Mouse (Mus musculus): ENCODE results near the gene Idh1. TPM values are rescaled to one million over a fixed set of nuclear protein-coding genes. Genes with fewer than 3 reads are reported as not detected.
"Not testable (repeated sequence)": the region's sequence is repeated elsewhere in the genome, so short reads cannot be mapped to it uniquely, and the experiment has no call there.

Idh1 gene
- 10 to 100 TPM in 1 of 3 experiments, 1 to 10 TPM in 2; 6.3 to 13.0 (median 9.4) TPM for polyA plus RNA-seq (2017; shearing (Covaris generic))

DNA sequence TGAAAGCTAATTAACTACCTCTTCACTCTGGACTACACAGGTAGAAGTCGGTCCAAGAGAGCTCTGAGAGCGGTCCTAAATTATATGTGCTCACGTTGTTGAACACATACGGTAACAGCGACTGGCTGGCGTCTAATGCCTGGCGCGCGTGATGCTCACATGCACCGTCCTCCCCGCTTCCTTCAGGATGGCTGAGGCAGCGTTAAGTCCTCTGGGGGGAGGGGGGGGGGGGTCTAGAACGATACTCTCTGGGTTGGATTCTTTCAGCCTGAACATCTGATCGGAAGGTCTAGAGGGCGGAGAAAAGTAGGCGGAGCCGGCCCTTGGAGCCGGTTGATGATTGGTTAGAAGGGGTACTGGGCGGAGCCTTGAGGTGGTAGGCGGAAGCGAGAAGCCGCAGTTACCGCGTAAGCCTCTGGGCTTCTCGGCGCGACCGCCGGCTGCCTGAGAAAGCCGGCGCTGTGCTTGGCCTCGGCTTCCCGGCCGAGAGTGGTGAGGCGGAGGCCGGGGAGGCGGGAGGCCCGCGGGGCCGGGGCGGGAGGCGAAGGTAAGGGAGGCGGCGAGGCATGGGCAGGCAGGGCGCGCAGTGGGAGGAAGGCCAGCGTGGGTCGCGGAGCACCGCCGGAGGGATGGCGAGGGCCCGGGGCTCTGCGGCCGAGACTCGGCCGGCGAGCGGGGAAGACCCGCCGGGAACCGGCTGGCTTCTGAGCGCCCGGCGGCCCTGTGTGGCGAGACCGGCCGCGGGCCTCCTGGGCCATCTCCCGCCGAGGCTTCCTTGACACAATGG lies at the start of gene Idh1, which contains the start of gene Pikfyve:
Gene Idh1 (minus strand): TSS at position 214 of the 787 bp plus-strand sequence.
Gene Pikfyve (plus strand): TSS at position 397 of the 787 bp plus-strand sequence.
- peak; percentile 99 for ATAC-seq

DNA sequence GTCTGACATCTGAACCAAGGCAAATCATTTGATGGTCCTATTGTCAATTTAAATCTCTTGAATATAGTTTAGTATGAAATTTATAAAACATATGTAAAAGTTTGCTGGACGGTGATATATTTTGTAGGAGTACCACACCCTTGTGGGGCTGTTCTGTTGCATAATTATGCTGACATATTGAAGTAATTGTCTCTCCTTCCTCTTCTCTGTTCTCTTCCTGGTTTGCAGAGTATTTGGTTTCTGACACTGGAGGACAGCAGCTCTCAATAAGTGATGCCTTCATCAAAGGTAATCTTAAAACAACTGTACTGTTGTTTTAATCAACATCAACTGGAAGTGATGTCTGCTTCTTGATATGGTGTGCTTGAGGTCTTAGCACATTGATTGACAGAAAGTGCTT lies 44.3 kb upstream of the Idh1 start:
- no peak for ATAC-seq

DNA sequence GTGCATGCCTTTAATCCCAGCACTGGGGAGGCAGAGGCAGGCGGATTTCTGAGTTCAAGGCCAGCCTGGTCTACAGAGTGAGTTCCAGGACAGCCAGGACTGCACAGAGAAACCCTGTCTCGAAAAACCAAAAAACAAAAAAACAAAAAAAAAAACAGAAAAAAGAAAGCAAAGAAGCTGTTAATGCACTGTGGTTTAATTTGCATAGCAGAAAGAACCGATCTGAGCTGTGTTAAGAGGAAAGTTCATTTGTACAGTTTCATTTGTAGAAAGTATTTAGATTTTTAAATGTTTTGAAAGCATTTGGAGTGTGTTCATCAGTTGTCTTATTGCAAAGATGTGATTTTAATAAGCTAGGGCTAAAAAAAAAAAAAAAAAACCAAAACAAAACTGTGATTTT lies 43.5 kb upstream of the Idh1 start:
- not testable (repeated sequence) for ATAC-seq

DNA sequence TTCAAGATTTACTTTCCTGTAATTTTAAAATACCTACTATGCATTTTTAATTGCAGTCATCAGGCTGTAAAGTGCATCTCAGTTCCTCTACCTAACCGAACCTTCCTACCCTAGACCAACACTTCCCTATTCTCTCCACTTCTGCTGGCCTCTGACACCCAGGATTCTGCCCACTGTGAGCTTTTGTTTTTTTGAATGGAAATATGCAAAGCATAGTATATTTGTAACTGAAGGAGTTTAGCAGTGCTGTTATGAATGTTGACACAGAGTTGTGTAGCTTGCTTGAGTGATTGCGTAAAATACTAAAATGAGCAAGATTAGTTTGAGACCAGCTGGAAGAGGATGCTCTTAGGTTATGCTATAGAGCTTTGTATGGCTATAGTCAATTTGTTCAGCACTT lies 41.4 kb upstream of the Idh1 start:
- ATAC-seq = no peak

DNA sequence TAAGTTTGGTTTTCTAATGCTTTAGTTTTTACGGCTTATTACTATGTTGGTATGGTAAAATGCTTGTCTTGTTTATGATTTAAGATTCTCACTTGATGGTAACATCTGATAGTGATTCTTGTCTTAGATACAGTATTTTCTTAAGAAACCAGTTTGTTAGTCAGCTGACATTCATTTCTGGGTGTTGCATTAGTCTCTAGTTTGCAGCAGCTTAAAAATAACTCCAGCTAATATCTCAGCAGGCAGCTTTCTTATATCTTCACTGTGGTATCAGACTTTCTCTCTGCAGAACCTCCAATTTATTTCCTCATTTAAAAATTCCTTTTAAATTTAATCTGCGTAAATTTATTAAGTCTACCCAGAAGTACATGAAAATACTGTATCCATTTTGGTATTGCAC lies 37.4 kb upstream of the Idh1 start:
- no peak for ATAC-seq

DNA sequence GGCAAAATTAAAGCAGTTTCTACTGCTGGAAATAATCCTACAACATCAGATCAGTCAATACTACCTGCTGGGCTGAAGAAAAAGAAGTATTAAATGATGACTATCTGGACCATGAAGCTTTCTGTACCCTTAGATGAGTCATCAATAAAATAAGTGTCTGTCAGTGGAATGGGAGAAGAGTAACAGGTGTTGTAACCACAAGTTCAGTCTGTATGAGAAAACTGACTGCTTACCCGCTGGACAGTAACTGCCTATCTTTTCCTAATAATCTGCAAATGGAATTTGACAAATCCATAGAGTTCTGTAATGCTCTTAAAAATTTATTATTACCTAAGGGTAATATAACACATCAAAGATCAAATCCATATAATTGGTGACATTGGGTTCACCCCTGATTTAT lies 31.7 kb upstream of the Idh1 start:
- no peak for ATAC-seq

DNA sequence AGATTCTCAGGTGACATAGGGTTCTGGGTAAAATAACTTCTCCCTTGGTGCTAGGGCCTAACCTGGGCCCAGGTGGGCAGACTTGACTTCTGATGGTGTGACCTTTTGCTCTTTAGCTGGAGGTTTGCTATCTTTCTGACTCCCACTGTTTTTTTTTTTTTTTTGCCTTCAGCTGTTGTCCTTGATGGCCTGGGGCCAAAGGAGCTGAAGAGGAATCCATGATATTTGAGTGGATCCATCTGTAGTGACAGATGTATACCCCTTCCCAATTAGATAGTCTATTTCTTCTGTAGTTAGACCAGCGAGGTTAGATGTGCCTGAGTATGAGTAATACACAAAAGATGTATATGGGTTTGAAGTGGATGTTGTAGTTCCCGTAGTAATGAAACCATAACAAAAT lies 31.3 kb upstream of the Idh1 start:
- no peak for ATAC-seq

DNA sequence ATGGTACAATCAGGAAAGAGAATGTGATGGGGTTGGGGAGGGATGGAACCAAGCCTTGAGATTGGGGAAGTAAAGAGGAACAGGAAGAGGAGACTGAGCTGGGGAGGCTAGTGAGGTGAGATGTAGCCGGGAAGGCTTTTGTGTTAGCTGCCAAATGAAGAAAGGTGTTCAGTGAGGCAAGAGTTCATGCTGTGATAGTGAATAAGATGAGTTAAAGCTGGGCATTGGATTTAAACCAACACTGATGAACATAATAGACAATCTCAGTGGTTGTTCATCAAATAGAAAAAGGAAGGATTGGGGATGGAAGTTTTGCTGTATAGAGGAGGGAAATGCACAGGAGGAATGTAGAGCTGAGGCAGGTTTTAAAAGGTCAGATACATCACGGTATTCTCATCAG lies 26.9 kb upstream of the Idh1 start:
- ATAC-seq = no peak

DNA sequence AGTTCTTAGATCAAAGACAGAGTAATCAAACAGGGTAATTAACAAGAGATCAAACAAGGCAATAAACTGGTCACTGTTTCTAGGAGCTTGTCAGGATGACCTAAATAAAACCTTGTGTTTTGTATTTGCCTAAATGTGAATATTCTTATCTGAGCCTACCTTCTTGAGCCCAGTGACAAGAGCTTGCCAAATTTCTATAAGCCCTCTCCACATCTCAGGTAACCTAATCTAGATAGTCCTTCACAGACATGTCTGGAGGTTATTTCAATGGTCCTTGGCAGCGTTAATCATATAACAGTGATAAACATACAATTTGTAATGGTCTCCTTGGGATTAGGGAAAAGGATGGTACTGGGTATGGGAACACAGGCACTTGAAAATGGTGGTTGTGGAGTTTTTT lies 18.0 kb upstream of the Idh1 start:
- no peak for ATAC-seq

DNA sequence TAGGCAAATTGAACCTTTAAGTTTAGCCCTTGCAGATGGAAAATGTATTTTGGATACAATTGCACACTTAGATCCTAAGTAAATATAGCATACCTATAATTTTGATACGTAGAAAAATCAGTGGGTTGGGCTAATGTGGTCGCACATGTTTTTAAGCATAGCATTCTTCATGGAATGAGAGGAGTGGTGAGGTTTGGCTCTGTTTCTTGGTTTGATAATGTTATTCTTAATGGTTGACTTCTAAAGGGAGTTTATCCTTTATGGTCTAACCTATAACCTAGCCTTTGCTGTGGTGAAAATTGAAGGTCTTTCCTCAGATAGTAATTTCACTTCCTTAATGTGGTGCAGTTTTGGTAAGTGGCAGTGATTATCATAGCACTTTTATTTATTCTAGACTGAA lies 12.6 kb upstream of the Idh1 start:
- ATAC-seq = no peak

DNA sequence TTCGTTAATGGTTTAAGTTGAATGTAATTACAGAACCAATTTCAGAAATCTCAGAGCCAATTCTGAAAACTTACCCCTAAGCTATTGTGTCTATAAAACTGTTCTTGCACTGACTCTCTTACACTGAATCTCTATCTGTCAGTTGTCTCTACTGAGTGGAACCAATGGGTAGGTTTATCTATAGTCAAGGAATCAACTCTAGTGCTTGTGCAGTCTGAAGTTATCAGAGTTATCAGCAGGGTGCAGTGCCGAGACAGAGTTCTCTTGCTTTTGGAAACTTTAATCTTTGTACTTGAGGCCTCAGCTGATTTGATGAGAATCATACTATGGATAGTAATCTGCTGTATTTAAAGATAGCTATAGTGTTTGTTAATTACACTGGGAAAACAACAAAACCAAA lies 12.1 kb upstream of the Idh1 start:
- ATAC-seq = no peak

DNA sequence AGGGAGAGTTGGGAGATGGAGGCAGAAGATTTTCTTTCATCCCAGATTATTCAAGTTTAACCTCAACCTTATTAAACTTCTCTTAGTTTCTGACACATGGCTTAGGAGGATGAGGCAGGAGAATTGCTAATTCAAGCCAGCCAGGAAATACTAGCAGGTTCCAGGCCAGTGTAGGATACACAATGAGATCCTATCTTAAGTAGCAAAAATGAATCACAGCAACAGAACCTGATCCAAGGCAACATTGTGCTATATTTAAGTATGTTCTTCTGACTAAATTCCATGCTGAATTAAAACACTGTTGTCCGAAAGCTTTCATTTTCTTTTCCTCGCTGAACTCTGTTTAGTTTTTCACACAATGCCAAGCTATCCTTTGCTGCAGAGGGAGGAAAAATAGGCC lies 6.9 kb upstream of the Idh1 start:
- no peak for ATAC-seq

DNA sequence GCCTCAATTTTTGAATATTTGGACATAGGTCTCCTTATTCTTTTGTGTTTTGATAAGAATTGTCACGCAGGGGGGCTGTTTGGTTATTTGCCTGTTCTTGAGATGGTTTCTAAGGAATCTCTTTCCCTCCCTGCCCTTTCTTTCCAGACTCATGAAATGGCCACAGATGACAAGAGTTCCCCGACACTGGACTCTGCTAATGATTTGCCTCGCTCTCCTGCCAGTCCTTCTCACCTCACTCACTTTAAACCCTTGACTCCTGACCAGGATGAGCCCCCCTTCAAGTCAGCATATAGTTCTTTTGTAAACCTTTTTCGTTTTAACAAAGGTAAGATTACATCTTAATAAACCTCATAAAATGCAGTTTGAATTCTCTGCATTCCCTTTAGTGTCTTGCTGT lies 3.9 kb upstream of the Idh1 start:
- no peak for ATAC-seq

DNA sequence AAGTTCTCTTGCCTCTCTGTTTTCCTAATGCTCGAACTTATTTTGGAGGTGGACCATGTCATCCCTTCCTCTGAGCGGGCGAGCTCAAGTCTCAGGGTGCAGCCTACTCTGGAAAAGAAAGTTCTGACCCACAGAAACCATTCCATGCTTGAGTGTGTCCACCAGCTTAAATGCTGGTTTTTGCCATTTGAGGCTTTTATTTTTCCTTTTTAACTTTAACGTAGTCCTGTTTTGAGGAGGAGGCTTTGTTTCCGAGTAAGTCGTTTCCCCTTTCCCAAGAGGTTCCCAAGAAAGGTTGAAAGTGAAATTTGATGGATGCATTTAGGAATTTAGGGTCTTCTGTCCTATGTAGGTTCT lies 752 bp upstream of the Idh1 start:
- no peak for ATAC-seq

DNA sequence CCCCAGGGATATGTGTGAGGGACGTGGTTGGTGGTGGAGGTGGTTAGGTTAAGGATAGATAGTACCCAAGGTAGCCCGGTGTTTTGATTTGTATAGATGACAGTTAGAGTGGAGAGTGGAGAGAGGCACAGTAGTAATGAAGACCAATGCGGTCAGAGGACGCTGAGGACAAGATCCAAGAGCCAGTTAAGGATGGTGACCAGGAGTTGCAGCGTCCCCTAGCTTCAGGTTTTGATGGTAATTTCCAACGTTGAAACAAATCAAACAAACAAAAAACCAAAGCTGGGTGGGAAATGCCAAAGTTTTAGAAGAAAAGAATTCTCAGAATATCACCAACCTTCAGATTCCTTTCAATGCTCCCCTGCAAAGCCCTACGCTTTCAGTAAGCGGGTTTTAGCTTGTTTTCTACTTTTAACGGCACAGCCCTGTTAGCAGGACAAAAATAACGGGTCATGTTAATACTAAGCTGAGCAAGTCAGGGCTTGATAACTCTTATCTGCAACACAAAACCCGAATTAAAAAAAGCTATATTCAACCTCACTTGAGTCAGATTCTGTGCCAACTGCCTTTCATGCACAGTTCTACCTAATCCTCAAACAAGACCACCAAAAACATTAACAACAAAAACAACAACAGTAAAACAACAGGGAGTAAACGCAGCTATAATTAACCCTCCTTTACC lies 635 bp downstream of the Idh1 start:
- ATAC-seq = no peak

DNA sequence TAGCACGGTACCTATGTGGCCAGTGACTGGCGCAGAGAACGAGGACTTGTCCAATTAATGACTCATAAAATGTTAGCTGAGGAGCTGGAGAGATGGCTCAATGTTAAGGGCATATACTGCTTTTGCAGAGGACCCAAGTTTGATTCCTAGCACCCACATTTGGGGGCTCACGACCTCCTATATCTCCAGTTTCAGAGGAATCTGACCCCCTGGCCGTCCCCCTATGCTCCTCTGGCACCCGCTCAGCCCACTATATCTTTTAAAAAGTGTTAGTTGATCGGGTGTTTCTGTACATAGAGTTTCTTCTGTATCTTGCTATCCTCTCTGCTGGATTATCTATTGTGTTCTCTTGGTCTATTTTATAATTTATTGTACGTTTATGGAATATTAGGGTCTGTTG lies 1.3 kb downstream of the Idh1 start:
- ATAC-seq = no peak

DNA sequence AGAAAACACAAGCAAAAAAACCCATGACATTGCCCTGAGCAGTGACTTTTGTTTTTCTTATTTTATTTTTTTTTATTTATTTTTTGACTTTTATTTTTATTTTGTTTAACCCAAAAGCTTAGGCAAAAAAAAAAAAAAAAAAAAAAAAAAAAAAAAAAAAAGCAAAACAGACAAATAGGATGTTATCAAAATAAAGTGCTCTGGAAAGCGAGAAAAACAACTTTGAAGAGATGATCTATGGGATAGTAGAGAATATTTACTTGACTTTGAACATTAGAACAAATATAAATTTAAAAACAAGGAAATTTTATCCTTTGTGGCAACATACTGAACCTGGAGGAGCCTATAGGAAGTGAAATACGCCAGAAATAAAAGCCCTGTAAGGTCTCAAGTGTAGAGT lies 2.3 kb downstream of the Idh1 start:
- no peak for ATAC-seq

DNA sequence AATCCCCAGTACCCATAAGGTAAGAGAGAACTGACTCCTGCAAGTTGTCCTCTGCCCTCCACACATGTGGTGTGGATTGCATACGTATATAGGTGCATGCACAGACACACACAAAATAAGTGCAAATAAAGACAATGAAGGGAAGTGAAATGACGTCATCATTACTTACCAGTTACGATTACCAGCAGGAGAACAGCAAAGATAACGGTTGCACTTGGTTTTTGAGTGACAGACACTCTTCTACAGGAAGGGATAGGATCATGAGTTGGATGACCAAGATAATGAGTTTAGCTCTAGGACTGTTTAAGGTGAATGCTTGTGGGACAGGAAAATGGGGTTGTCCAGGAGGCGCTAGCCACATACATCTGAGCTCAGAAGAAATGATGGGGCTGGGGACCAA lies 4.8 kb downstream of the Idh1 start:
- ATAC-seq = no peak

DNA sequence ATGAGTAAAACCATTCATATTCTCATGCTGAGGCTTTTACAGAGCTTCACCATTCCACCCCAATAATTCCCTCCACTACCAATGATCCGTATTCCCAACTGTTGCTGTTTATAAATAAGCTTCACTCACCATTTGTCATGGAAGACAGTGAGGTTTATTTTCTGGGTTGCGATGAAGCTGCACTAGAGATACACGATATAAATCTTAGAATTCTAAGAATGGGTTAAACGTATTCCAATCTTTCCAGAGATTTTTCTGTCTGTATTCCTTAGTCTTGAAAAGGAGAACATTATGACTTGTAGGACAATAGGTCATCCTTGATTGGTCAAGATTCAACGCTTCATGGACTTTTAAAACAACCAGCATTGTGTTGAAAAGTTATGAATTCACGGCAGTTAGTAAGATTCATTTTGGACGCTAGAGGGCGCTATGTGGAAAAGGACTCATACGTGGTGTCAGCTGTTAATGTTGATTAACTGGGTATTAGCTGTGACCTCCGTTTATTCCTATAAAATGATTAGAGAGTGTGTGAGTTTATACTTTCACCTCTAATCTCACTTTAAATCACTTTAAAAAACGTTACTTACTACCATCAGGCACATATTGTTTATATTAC lies 6.6 kb downstream of the Idh1 start:
- ATAC-seq = peak; percentile 14

DNA sequence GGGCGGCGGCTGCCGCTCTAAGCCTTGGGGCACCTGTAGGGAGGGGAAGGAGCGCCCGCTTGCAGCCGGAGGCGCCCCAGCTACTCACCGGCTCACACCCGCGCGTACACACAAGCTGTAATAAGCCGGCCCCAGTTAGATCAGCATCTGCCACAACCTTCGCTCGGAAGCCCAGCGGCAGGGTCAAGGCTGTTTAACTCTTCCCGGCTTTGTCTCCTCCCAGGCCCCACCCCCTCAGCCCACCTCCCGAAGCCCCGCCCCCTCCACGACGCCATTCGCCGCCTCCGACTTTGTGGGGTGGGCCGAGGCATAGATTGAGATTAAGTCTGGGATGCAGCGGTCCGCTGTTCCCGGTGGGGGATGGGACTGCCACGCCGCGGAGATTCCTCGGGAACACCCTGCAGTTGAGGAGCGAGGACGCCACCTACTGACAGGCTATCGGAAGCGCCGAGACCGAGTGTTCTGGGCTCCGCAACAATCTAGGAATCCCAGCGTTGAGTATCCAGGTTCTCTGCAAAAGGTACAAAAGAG lies 7.3 kb downstream of the Idh1 start:
- ATAC-seq = peak; percentile 46

DNA sequence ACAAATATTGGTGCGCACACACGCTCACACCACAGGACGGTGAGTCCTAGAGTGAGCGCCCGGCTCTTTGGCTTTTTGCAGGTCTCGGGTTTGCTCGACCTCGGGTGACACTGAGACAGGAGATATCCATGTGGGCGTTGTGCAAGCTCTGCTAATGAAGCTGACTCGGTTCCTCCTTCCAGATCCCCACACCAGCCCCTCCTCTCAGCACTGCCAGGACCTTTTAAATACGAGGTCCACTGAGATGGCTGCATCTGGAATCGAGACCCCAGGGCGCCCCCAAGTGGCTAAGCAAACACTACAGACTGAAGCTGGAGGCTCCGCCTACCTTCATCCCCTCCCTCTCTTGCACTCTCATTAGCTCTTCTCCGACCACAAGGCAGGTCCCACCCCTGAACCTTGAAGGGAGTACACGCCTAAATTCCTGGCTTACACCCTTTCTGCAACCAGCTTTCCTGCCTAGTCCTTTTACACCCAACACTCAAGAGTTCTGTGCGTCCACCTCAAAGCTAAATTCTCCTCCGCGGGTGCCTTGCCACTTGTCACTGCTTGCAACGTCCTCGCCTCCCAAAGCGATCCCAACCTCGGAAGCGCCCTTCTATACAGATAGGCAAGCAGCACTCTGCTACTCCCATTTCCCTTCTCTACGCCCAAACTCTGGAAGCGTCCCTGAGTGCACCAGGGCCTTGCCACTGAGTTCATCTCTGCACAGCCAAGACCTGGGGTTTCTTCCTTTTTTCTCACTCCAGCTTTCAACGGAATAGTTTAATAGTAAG lies 8.0 kb downstream of the Idh1 start:
- peak; percentile 90 for ATAC-seq

DNA sequence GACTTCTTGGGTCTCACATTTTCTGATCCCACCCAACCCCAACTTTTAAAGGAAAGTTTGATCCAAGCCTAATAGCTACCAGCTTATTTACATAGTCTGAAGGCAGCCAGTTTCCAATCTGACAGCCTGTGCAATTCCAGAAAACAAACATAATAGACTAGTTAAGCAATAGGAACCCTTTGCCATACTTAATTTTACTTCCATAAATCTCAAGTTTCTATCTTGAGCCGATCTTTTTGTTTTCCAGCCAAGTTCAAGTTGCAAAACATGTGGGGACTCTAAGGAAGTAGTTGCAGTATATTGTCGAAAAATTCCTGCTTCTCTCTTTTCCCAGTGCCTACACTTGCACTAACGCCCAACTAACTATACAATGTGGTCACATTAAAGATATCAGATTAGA lies 8.8 kb downstream of the Idh1 start:
- ATAC-seq = no peak

DNA sequence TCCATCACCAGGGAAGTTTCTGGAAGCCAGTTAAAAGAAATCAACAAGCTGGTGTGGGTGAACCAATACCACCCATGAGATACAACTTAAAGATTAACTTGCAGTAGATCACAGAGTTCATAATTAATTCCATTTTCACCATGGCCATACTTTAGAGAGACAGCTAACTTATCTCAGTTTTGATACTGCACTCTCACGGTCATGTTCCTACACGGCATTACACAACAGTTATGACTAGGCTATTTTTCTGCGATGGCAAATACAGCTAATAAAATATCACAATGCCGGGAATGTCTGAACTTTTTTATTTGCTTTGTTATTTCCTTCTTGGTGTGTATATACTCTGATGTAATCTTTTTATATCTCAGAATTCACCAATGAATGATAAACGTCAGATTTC lies 9.4 kb downstream of the Idh1 start:
- no peak for ATAC-seq
